ENCODE assay signal across 17 mouse cellular contexts in the genomic region with DNA sequence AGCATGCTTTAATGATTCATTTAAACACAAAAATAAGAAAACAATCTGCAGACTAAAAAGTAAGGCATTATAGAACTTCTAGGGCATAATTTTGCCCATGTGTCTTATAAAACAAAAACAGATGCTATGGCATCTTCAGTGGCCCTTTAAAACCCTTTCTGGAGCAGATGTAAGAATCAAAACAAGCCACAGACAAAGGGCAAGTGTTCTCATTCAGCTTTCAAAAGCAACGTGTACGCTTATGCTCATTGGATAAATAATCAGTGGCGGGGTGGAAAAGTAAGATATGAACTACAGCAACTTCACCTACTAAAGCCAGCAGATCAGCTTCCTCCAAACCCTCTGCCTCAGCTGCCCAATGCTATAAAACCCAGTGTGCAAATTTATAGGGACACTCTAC.
"Had no signal": no experiment of that assay in that cellular context is flagged by ENCODE, and none has a peak within 500 bp of the region (broad histone marks: within the 10 kb centered on the region; RNA-seq: fewer than 3 reads in every experiment).

No protein-coding gene starts in this region.

- H3K4me3 ChIP-seq: limb, embryonic 15.5 days; lung, embryonic 15.5 days; stomach, embryonic 15.5 days had no signal

- ATAC-seq: liver, postnatal 0 days had no signal

- H3K4me1 ChIP-seq: stomach, embryonic 15.5 days had no signal

- H3K27me3 ChIP-seq: limb, embryonic 15.5 days; lung, embryonic 15.5 days; stomach, embryonic 15.5 days had no signal

- H3K9ac ChIP-seq: limb, embryonic 15.5 days; liver, embryonic 14.5 days; liver, postnatal 0 days; lung, embryonic 15.5 days; stomach, embryonic 15.5 days had no signal

- H3K4me2 ChIP-seq: limb, embryonic 15.5 days; liver, embryonic 11.5 days; lung, embryonic 15.5 days; midbrain, embryonic 11.5 days; stomach, embryonic 15.5 days had no signal

- H3K36me3 ChIP-seq: limb, embryonic 15.5 days; lung, embryonic 15.5 days; stomach, embryonic 15.5 days had no signal

- DNase-seq: kidney, adult 9 months; kidney, postnatal 14 days; kidney, postnatal 4 days; left cerebral cortex, postnatal 4 days; liver, postnatal 0 days; lung, postnatal 14 days; lung, postnatal 4 days; midbrain, embryonic 14.5 days; right cerebral cortex, postnatal 25 days; spleen, adult 18-20 months; thymus, postnatal 25 days had no signal

- H3K27ac ChIP-seq: limb, embryonic 15.5 days; liver, embryonic 14.5 days; lung, embryonic 15.5 days; stomach, embryonic 15.5 days had no signal

- H3K9me3 ChIP-seq: limb, embryonic 15.5 days; lung, embryonic 15.5 days; stomach, embryonic 15.5 days had no signal
